10 mouse cellular contexts compared by ENCODE assay signal in the genomic region with DNA sequence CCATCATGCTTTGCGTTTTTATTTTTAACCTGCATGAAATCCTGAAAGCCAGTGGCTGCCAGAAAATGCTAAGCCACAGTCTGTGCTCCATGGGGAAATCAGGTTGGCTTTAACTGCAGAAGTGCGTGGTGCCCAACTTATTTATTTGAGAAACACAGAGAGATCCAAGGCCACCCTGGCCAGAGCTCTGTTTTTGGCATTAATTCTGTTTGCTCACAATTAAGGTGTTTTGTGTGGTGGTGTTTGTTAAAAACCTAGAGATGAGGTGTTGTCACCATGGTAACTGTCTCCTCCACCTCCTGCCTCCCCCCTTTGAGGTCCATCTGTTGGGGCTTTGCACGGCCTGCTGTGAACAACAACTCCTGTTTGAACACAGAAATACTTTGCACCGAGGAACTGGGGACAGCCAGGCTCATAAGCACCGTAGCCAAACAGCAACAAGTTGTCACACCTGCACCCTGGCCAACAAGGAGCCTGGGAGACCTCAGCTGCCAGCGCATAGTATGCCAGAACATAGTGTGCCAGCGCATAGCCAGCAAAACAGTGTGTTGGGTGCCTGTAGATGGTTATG. TPM values are rescaled to one million over a fixed set of nuclear protein-coding genes. Genes with fewer than 3 reads are reported as not detected.
DNase-seq lines count a peak whose midpoint lies in the region; ATAC-seq lines count a peak whose summit lies in the region.
"Had no signal": no experiment of that assay in that cellular context is flagged by ENCODE, and none has a peak within 500 bp of the region (broad histone marks: within the 10 kb centered on the region; RNA-seq: fewer than 3 reads in every experiment).

No protein-coding gene starts in this region.

- H3K27me3 ChIP-seq in midbrain, embryonic 15.5 days (replicated peaks): no peaks in the 10 kb centered on the region

- H3K4me2 ChIP-seq in midbrain, embryonic 15.5 days: no peak overlapping the region

- H3K4me3 ChIP-seq in midbrain, embryonic 15.5 days: no peak overlapping the region

- WGBS in midbrain, embryonic 15.5 days: 36% methylated on average over 7 of the region's 7 CpGs

- no peaks in the 10 kb centered on the region for H3K36me3 ChIP-seq in midbrain, embryonic 15.5 days (replicated peaks)

- ATAC-seq in cerebellum, adult (ENCODE audit: insufficient number of reproducible peaks, low FRiP score, low TSS enrichment): peak; percentile 39
- ATAC-seq in midbrain, embryonic 15.5 days (replicated peaks): peak; percentile 62

- no peak overlapping the region for H3K27ac ChIP-seq in midbrain, embryonic 15.5 days
- H3K27ac ChIP-seq: kidney, postnatal 0 days had no signal

- H3K9me3 ChIP-seq in midbrain, embryonic 15.5 days: no peaks in the 10 kb centered on the region

- no peak overlapping the region for H3K9ac ChIP-seq in midbrain, embryonic 15.5 days

- DNase-seq in cerebellum, postnatal 4 days (ENCODE audit: low spot score in 2 of 2): no peak
- peak; percentile 65 to 70 for DNase-seq in cerebellum, postnatal 10 days
- DNase-seq in layer of hippocampus, adult 8-10 months (ENCODE audit: low spot score in 2 of 2): peak; percentile 79 to 81
- no peak for DNase-seq in gastrocnemius, adult 8-10 months (ENCODE audit: low spot score in 2 of 2)
- no peak for DNase-seq in embryo, embryonic 10 days (ENCODE audit: low spot score)
- no peak for DNase-seq in ovary, postnatal 10 days (ENCODE audit: low spot score)

- H3K4me1 ChIP-seq in midbrain, embryonic 15.5 days: peaks cover 12% of the 10 kb centered on the region; the same call in 1 of the 2 replicates

RNA-seq across cellular contexts. Expression of gene Msx1, which starts 35.9 kb away (rescaled TPM):
- total RNA-seq in layer of hippocampus, adult 8-10 months (2022): 1 to 10 TPM; 4.7 to 5.2 (median 5.1) TPM
- polyA plus RNA-seq in midbrain, embryonic 15.5 days (2015; fragmentation: Nextera tagmentation; extraction: Ambion mirVana): 15.5 and 17.2 TPM in 2 replicates
- 1 to 10 TPM; 1.2 to 1.7 (median 1.4) TPM for total RNA-seq in gastrocnemius, adult 8-10 months (2022)
- total RNA-seq: common myeloid progenitor, adult 5-6 weeks had no signal

Comparison
In these comparisons a context has a peak if more than half of its experiments do, and no peak if none do; other contexts are left out.
1. DNase-seq: peak in cerebellum, postnatal 10 days (2 of 2) and layer of hippocampus, adult 8-10 months (2 of 2); none in cerebellum, postnatal 4 days (0 of 2), gastrocnemius, adult 8-10 months (0 of 2), embryo, embryonic 10 days (single experiment) and ovary, postnatal 10 days (single experiment).